Mouse (Mus musculus) embryonic fibroblast, embryonic 13.5 days (primary cell): ENCODE measurements around the gene Itk.

Source experiments
- CTCF ChIP-seq: IDR thresholded peaks from 2 replicates; pipeline ENCODE4 v1.5.1; 2011; ENCODE audit warnings: mild to moderate bottlenecking, control low read depth, low read length, moderate library complexity, borderline replicate concordance; ENCODE audit not compliant: insufficient read depth
- POLR2A ChIP-seq: IDR thresholded peaks from 2 replicates; pipeline ENCODE4 v1.6.1; 2011; ENCODE audit warnings: low read depth, mild to moderate bottlenecking, control low read depth, low read length, moderate library complexity

DNA sequence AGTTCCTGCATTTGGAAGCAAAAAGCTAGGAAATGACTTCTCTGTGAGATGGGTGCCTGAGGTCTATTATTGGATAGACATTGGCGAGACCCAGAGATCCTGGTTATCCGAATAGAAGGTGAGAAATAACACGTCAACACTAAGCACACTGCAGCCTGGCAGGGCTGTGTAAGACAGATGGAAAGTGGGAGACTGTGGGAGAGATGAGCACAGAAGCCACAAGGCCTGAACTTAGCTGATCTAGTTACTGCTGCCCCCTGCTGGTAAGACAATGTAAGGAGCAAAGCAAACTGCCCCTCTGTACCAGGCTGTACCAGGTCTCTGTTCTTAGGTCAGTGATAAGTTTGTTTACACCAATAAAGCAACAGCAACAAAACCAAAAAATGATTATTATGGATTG is 41.8 kb upstream of the Itk start:
- TF ChIP-seq POLR2A, result no peak
- TF ChIP-seq CTCF, result peak; percentile 57; the same call in 1 of the 2 replicates
